Comparison of ENCODE assay signal across 8 mouse cellular contexts in genomic region chr13:43524491-43525362, GRCm38 (mm10). TPM values are rescaled to one million over a fixed set of nuclear protein-coding genes. Genes with fewer than 3 reads are reported as not detected.
DNase-seq lines count a peak whose midpoint lies in the region; ATAC-seq and TF ChIP-seq lines count a peak whose summit lies in the region.

No protein-coding gene starts in this region.

- no peaks in the 10 kb centered on the region for H3K27me3 ChIP-seq in kidney, adult 2 months (replicated peaks; ENCODE audit: control insufficient read depth, insufficient read depth, low read length)
- H3K27me3 ChIP-seq in intestine, embryonic 15.5 days (replicated peaks): no peaks in the 10 kb centered on the region
- H3K27me3 ChIP-seq in lung, embryonic 16.5 days (ENCODE audit: control insufficient read depth, insufficient read depth, low read depth, low read length): no peaks in the 10 kb centered on the region

- H3K9ac ChIP-seq in intestine, embryonic 15.5 days: no peak overlapping the region
- no peak overlapping the region for H3K9ac ChIP-seq in lung, embryonic 16.5 days (ENCODE audit: low read length)

- H3K27ac ChIP-seq in kidney, adult 2 months (ENCODE audit: insufficient read depth, low read depth, low read length): peak overlapping the region; percentile 32; the same call in 1 of the 2 replicates
- peak overlapping the region; percentile 70 for H3K27ac ChIP-seq in intestine, embryonic 15.5 days
- H3K27ac ChIP-seq in lung, embryonic 16.5 days (ENCODE audit: low read length): peak overlapping the region; percentile 79

- peak; percentile 72 for ATAC-seq in granulocyte monocyte progenitor cell, adult 5-6 weeks (replicated peaks; ENCODE audit: poor library complexity, severe bottlenecking)
- peak; percentile 89 for ATAC-seq in intestine, embryonic 15.5 days
- ATAC-seq in lung, embryonic 16.5 days (ENCODE audit: low read depth): peak; percentile 88

- no peak for TF ChIP-seq CTCF in kidney, adult 2 months (conservative IDR thresholded peaks at IDR 0.05; ENCODE audit: insufficient read depth, insufficient read length, low read depth, low read length)

- 49% methylated on average over 16 of the region's 16 CpGs for WGBS in kidney, adult 2 months
- 41% methylated on average over 16 of the region's 16 CpGs for WGBS in intestine, embryonic 15.5 days
- WGBS in lung, embryonic 16.5 days: 32% methylated on average over 16 of the region's 16 CpGs

- H3K4me2 ChIP-seq in intestine, embryonic 15.5 days (replicated peaks): peak overlapping the region; percentile 16; the same call in 1 of the 2 replicates
- no peak overlapping the region for H3K4me2 ChIP-seq in lung, embryonic 16.5 days (ENCODE audit: low read depth, low read length)

- H3K4me3 ChIP-seq in kidney, adult 2 months (ENCODE audit: insufficient read depth, low read depth, low read length): no peak overlapping the region
- no peak overlapping the region for H3K4me3 ChIP-seq in intestine, embryonic 15.5 days (replicated peaks)
- no peak overlapping the region for H3K4me3 ChIP-seq in lung, embryonic 16.5 days (ENCODE audit: low read length)

- H3K4me1 ChIP-seq in kidney, adult 2 months (ENCODE audit: control insufficient read depth, insufficient read depth, low read length): 0 out of 2 replicates have a peak, but pooled peaks cover 4% of the 10 kb centered on the region
- H3K4me1 ChIP-seq in intestine, embryonic 15.5 days (replicated peaks): peaks cover 6% of the 10 kb centered on the region; the same call in 1 of the 2 replicates
- peaks cover 24% of the 10 kb centered on the region for H3K4me1 ChIP-seq in lung, embryonic 16.5 days (replicated peaks; ENCODE audit: control insufficient read depth, insufficient read depth, low read length)

- DNase-seq in kidney, adult 2 months: no peak
- no peak for DNase-seq in kidney, adult 8-10 months
- peak; percentile 76 for DNase-seq in adrenal gland, postnatal 14 days
- peak; percentile 36 for DNase-seq in ovary, postnatal 36 days (ENCODE audit: low spot score)
- DNase-seq in T-cell, adult 2 months (ENCODE audit: low spot score): no peak

- no peak for TF ChIP-seq POLR2A in kidney, adult 2 months (IDR thresholded peaks at IDR 0.05; ENCODE audit: low read depth, low read length)

- no peaks in the 10 kb centered on the region for H3K9me3 ChIP-seq in intestine, embryonic 15.5 days
- H3K9me3 ChIP-seq in lung, embryonic 16.5 days (ENCODE audit: control insufficient read depth, low read length): no peaks in the 10 kb centered on the region

- no peaks in the 10 kb centered on the region for H3K36me3 ChIP-seq in kidney, adult 2 months (ENCODE audit: control insufficient read depth, insufficient read depth, low read length)
- no peaks in the 10 kb centered on the region for H3K36me3 ChIP-seq in intestine, embryonic 15.5 days
- H3K36me3 ChIP-seq in lung, embryonic 16.5 days (ENCODE audit: control insufficient read depth, insufficient read depth, low read length): no peaks in the 10 kb centered on the region

RNA-seq across cellular contexts. Expression of gene Mcur1, which starts 35.3 kb away (rescaled TPM):
- polyA plus RNA-seq in kidney, adult 2 months (2012; rRNA removed): 87.2 and 91.7 TPM in 2 replicates
- 65.5 and 66.1 TPM in 2 replicates for total RNA-seq in adrenal gland, postnatal 14 days (2021)
- 17.1 and 19.3 TPM in 2 replicates for total RNA-seq in granulocyte monocyte progenitor cell, adult 5-6 weeks (2014; fragmentation: Nextera tagmentation)
- total RNA-seq in granulocyte monocyte progenitor cell, adult 5-6 weeks (2017): 12.4 TPM in 2 replicates
- 11.0 TPM in 2 replicates for polyA plus RNA-seq in intestine, embryonic 15.5 days (2015; fragmentation: Nextera tagmentation; extraction: Ambion mirVana)
- 15.9 and 16.4 TPM in 2 replicates for polyA plus RNA-seq in lung, embryonic 16.5 days (2015; fragmentation: Nextera tagmentation; extraction: Ambion mirVana)

RNA-seq across cellular contexts. Expression of gene Ranbp9, which starts 43.6 kb away (rescaled TPM):
- polyA plus RNA-seq in kidney, adult 2 months (2012; rRNA removed): 11.4 and 15.4 TPM in 2 replicates
- total RNA-seq in adrenal gland, postnatal 14 days (2021): 57.1 and 74.2 TPM in 2 replicates
- total RNA-seq in granulocyte monocyte progenitor cell, adult 5-6 weeks (2014; fragmentation: Nextera tagmentation): 41.5 and 46.1 TPM in 2 replicates
- total RNA-seq in granulocyte monocyte progenitor cell, adult 5-6 weeks (2017): 56.4 and 84.0 TPM in 2 replicates
- polyA plus RNA-seq in intestine, embryonic 15.5 days (2015; fragmentation: Nextera tagmentation; extraction: Ambion mirVana): 7.9 and 8.0 TPM in 2 replicates
- polyA plus RNA-seq in lung, embryonic 16.5 days (2015; fragmentation: Nextera tagmentation; extraction: Ambion mirVana): 8.8 and 8.9 TPM in 2 replicates

Comparison
In these comparisons a context has a peak if more than half of its experiments do, and no peak if none do; other contexts are left out.
1. DNase-seq: peak in adrenal gland, postnatal 14 days (single experiment) and ovary, postnatal 36 days (single experiment); none in kidney, adult 2 months (single experiment), kidney, adult 8-10 months (0 of 2) and T-cell, adult 2 months (single experiment).
2. Peak in every context shown above with its lines, with median percentiles within 50 percentile points of each other: H3K27ac ChIP-seq and ATAC-seq.